Mouse (Mus musculus) right cerebral cortex, adult 18-20 months (tissue): Measurements from ENCODE around the gene Spns2.

Experiments used
- DNase-seq: peaks from one replicate; pipeline ENCODE4 v3.0.0; 2022; ENCODE audit warnings: mixed read lengths

The Spns2 gene

GRCm38 (mm10) chr11:72407081-72407480, 82.6 kb downstream of the Spns2 start:
- no peak for DNase-seq

GRCm38 (mm10) chr11:72406079-72406675, 83.5 kb downstream of the Spns2 start:
- no peak for DNase-seq

GRCm38 (mm10) chr11:72405532-72405931, 84.2 kb downstream of the Spns2 start:
- DNase-seq = no peak

GRCm38 (mm10) chr11:72402969-72403368, 86.7 kb downstream of the Spns2 start:
- no peak for DNase-seq

- no peak for DNase-seq
Measured at GRCm38 (mm10) chr11:72402017-72402416, 87.7 kb downstream of the Spns2 start.
